Mouse (Mus musculus): ENCODE measurements around the gene Galnt18.

Gene Galnt18

GRCm38 (mm10) chr7:111545614-111546013 lies 234.2 kb downstream of the Galnt18 start:
- DNase-seq, result no peak

- DNase-seq, result no peak
Measured at GRCm38 (mm10) chr7:111537946-111538345, 241.8 kb downstream of the Galnt18 start.

GRCm38 (mm10) chr7:111534826-111535405 lies 244.9 kb downstream of the Galnt18 start:
- DNase-seq, result no peak

- no peak for DNase-seq
Measured at GRCm38 (mm10) chr7:111528961-111529643, 250.7 kb downstream of the Galnt18 start.

GRCm38 (mm10) chr7:111528462-111528861 lies 251.3 kb downstream of the Galnt18 start:
- DNase-seq, result no peak

- no peak for DNase-seq
Measured at GRCm38 (mm10) chr7:111520881-111521280, 258.9 kb downstream of the Galnt18 start.

GRCm38 (mm10) chr7:111518581-111519242 lies 261.1 kb downstream of the Galnt18 start:
- peak; percentile 7 for DNase-seq

GRCm38 (mm10) chr7:111516882-111517281 lies 262.9 kb downstream of the Galnt18 start:
- DNase-seq, result no peak

GRCm38 (mm10) chr7:111515471-111515870 lies 264.3 kb downstream of the Galnt18 start:
- no peak for DNase-seq

GRCm38 (mm10) chr7:111509167-111509854 lies 270.5 kb downstream of the Galnt18 start:
- DNase-seq, result no peak

GRCm38 (mm10) chr7:111500616-111501015 lies 279.2 kb downstream of the Galnt18 start:
- no peak for DNase-seq

GRCm38 (mm10) chr7:111499255-111499790 lies 280.5 kb downstream of the Galnt18 start:
- DNase-seq, result no peak

- DNase-seq, result no peak
Measured at GRCm38 (mm10) chr7:111497191-111497590, 282.6 kb downstream of the Galnt18 start.

GRCm38 (mm10) chr7:111492242-111492949 lies 287.4 kb downstream of the Galnt18 start:
- DNase-seq, result no peak

GRCm38 (mm10) chr7:111491566-111491965 lies 288.2 kb downstream of the Galnt18 start:
- no peak for DNase-seq

- DNase-seq, result no peak
Measured at GRCm38 (mm10) chr7:111486811-111487333, 292.9 kb downstream of the Galnt18 start.

- DNase-seq, result no peak
Measured at GRCm38 (mm10) chr7:111483896-111484295, 295.9 kb downstream of the Galnt18 start.

- no peak for DNase-seq
Measured at GRCm38 (mm10) chr7:111483321-111483720, 296.5 kb downstream of the Galnt18 start.

GRCm38 (mm10) chr7:111467715-111468114 lies 312.1 kb downstream of the Galnt18 start:
- no peak for DNase-seq

- no peak for DNase-seq
Measured at GRCm38 (mm10) chr7:111466720-111467119, 313.1 kb downstream of the Galnt18 start.

GRCm38 (mm10) chr7:111466121-111466520 lies 313.7 kb downstream of the Galnt18 start:
- no peak for DNase-seq

- no peak for DNase-seq
Measured at GRCm38 (mm10) chr7:111459716-111460115, 320.1 kb downstream of the Galnt18 start.
